Mouse (Mus musculus) spleen, adult 2 months (tissue): ENCODE results near the gene AU040320.

Source experiments
- CTCF ChIP-seq: fragments of 200-500 bp; IDR thresholded peaks from 2 replicates; pipeline ENCODE4 v1.5.1; 2011; ENCODE audit warnings: mild to moderate bottlenecking, inconsistent platforms; ENCODE audit not compliant: insufficient read depth, insufficient read length, insufficient replicate concordance; ENCODE audit errors: extremely low read depth
- POLR2A ChIP-seq: fragments of 200-500 bp; IDR thresholded peaks from 2 replicates; pipeline ENCODE4 v1.6.1; 2011; ENCODE audit warnings: low read depth, low read length, inconsistent platforms

DNA sequence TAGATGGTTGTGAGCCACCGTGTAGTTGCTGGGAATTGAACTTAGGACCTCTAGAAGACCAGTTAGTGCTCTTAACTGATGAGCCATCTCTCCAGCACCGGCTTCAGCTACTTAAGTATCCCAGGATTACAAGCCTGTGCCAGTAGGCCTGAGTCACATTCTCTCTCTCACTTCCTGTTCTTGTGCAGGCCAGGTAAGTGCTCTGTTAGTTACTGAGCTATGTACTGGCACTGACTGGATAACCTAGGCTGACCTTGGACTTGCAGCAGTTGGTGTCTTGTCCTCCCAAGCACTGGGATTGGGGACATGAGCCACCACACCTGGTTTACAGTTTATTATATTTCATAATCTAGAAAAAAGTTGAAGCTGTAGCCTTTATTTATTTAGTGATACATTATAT is 10.1 kb downstream of the AU040320 start:
- TF ChIP-seq CTCF, result no peak
- TF ChIP-seq POLR2A, result no peak
